Mouse (Mus musculus): ENCODE results near the gene Slc15a5. TPM values are rescaled to one million over a fixed set of nuclear protein-coding genes. Genes with fewer than 3 reads are reported as not detected.

Gene Slc15a5
- 0.34 TPM in 1 of 2 replicates, not detected in the other for polyA plus RNA-seq (2012; rRNA removed)

- no peaks in the 10 kb centered on the region for H3K36me3 ChIP-seq (ENCODE audit: control insufficient read depth, insufficient read depth, low read length)
- H3K27me3 ChIP-seq (ENCODE audit: control insufficient read depth, insufficient read depth, low read length) = no peaks in the 10 kb centered on the region
- no peak for TF ChIP-seq POLR2A (IDR thresholded peaks at IDR 0.05; ENCODE audit: control insufficient read depth, extremely low read depth, insufficient read depth, low read length, poor library complexity)
- no peak within 1 kb of the TSS for H3K27ac ChIP-seq (ENCODE audit: control insufficient read depth, insufficient read depth, low read length)
- no peak within 1 kb of the TSS for H3K4me3 ChIP-seq (ENCODE audit: control insufficient read depth, insufficient read depth, low read length)
- H3K4me1 ChIP-seq (replicated peaks; ENCODE audit: control insufficient read depth, insufficient read depth, low read length) = no peaks in the 10 kb centered on the region
- no peak for DNase-seq
- 92% methylated on average over 4 of the region's 4 CpGs for WGBS
Measured at GRCm38 (mm10) chr6:138079816-138080215, at the start of gene Slc15a5. Gene Slc15a5, minus strand, starts transcription at chr6:138079916.

- no peaks in the 10 kb centered on the region for H3K4me1 ChIP-seq (replicated peaks; ENCODE audit: control insufficient read depth, insufficient read depth, low read length)
- H3K4me3 ChIP-seq (ENCODE audit: control insufficient read depth, insufficient read depth, low read length) = no peak overlapping the region
- H3K36me3 ChIP-seq (ENCODE audit: control insufficient read depth, insufficient read depth, low read length) = no peaks in the 10 kb centered on the region
- 53% methylated on average over 10 of the region's 10 CpGs for WGBS
- DNase-seq = no peak
- H3K27ac ChIP-seq (ENCODE audit: control insufficient read depth, insufficient read depth, low read length) = no peak overlapping the region
- no peak for TF ChIP-seq POLR2A (IDR thresholded peaks at IDR 0.05; ENCODE audit: control insufficient read depth, extremely low read depth, insufficient read depth, low read length, poor library complexity)
- no peak for TF ChIP-seq CTCF (IDR thresholded peaks at IDR 0.05; ENCODE audit: borderline replicate concordance, control insufficient read depth, extremely low read depth, insufficient read depth, low read length, poor library complexity)
- H3K27me3 ChIP-seq (ENCODE audit: control insufficient read depth, insufficient read depth, low read length) = no peaks in the 10 kb centered on the region
Measured at GRCm38 (mm10) chr6:138128392-138129335, 48.9 kb upstream of the Slc15a5 start.

GRCm38 (mm10) chr6:138117496-138117895, 37.8 kb upstream of the Slc15a5 start:
- H3K27me3 ChIP-seq (ENCODE audit: control insufficient read depth, insufficient read depth, low read length) = no peaks in the 10 kb centered on the region
- TF ChIP-seq CTCF (IDR thresholded peaks at IDR 0.05; ENCODE audit: borderline replicate concordance, control insufficient read depth, extremely low read depth, insufficient read depth, low read length, poor library complexity) (no peak), POLR2A (IDR thresholded peaks at IDR 0.05; ENCODE audit: control insufficient read depth, extremely low read depth, insufficient read depth, low read length, poor library complexity) (no peak)
- H3K4me3 ChIP-seq (ENCODE audit: control insufficient read depth, insufficient read depth, low read length) = no peak overlapping the region
- no peak for DNase-seq
- 84% methylated on average over 3 of the region's 3 CpGs for WGBS
- H3K36me3 ChIP-seq (ENCODE audit: control insufficient read depth, insufficient read depth, low read length) = no peaks in the 10 kb centered on the region
- H3K27ac ChIP-seq (ENCODE audit: control insufficient read depth, insufficient read depth, low read length) = no peak overlapping the region
- no peaks in the 10 kb centered on the region for H3K4me1 ChIP-seq (replicated peaks; ENCODE audit: control insufficient read depth, insufficient read depth, low read length)

GRCm38 (mm10) chr6:138104559-138104958, 24.8 kb upstream of the Slc15a5 start:
- no peak for TF ChIP-seq CTCF (IDR thresholded peaks at IDR 0.05; ENCODE audit: borderline replicate concordance, control insufficient read depth, extremely low read depth, insufficient read depth, low read length, poor library complexity)
- no peak for TF ChIP-seq POLR2A (IDR thresholded peaks at IDR 0.05; ENCODE audit: control insufficient read depth, extremely low read depth, insufficient read depth, low read length, poor library complexity)
- no peak for DNase-seq
- Histone ChIP-seq H3K4me3 (ENCODE audit: control insufficient read depth, insufficient read depth, low read length) (no peak overlapping the region), H3K27ac (ENCODE audit: control insufficient read depth, insufficient read depth, low read length) (no peak overlapping the region), H3K4me1 (replicated peaks; ENCODE audit: control insufficient read depth, insufficient read depth, low read length) (no peaks in the 10 kb centered on the region), H3K27me3 (ENCODE audit: control insufficient read depth, insufficient read depth, low read length) (no peaks in the 10 kb centered on the region), H3K36me3 (ENCODE audit: control insufficient read depth, insufficient read depth, low read length) (no peaks in the 10 kb centered on the region)

- Histone ChIP-seq H3K27me3 (ENCODE audit: control insufficient read depth, insufficient read depth, low read length) (no peaks in the 10 kb centered on the region), H3K4me3 (ENCODE audit: control insufficient read depth, insufficient read depth, low read length) (no peak overlapping the region), H3K36me3 (ENCODE audit: control insufficient read depth, insufficient read depth, low read length) (no peaks in the 10 kb centered on the region), H3K4me1 (replicated peaks; ENCODE audit: control insufficient read depth, insufficient read depth, low read length) (no peaks in the 10 kb centered on the region), H3K27ac (ENCODE audit: control insufficient read depth, insufficient read depth, low read length) (no peak overlapping the region)
- TF ChIP-seq CTCF (IDR thresholded peaks at IDR 0.05; ENCODE audit: borderline replicate concordance, control insufficient read depth, extremely low read depth, insufficient read depth, low read length, poor library complexity) (no peak), POLR2A (IDR thresholded peaks at IDR 0.05; ENCODE audit: control insufficient read depth, extremely low read depth, insufficient read depth, low read length, poor library complexity) (no peak)
- DNase-seq = no peak
- WGBS = 91% methylated on average over 7 of the region's 7 CpGs
Measured at GRCm38 (mm10) chr6:138102940-138103339, 23.2 kb upstream of the Slc15a5 start.

GRCm38 (mm10) chr6:138101843-138102242, 22.1 kb upstream of the Slc15a5 start:
- 90% methylated on average over 4 of the region's 4 CpGs for WGBS
- H3K4me3 ChIP-seq (ENCODE audit: control insufficient read depth, insufficient read depth, low read length) = no peak overlapping the region
- TF ChIP-seq POLR2A (IDR thresholded peaks at IDR 0.05; ENCODE audit: control insufficient read depth, extremely low read depth, insufficient read depth, low read length, poor library complexity) (no peak), CTCF (IDR thresholded peaks at IDR 0.05; ENCODE audit: borderline replicate concordance, control insufficient read depth, extremely low read depth, insufficient read depth, low read length, poor library complexity) (no peak)

More at GRCm38 (mm10) chr6:138101843-138102242, 22.1 kb upstream of the Slc15a5 start:
- Histone ChIP-seq H3K36me3 (ENCODE audit: control insufficient read depth, insufficient read depth, low read length) (no peaks in the 10 kb centered on the region), H3K4me1 (replicated peaks; ENCODE audit: control insufficient read depth, insufficient read depth, low read length) (no peaks in the 10 kb centered on the region), H3K27ac (ENCODE audit: control insufficient read depth, insufficient read depth, low read length) (no peak overlapping the region), H3K27me3 (ENCODE audit: control insufficient read depth, insufficient read depth, low read length) (no peaks in the 10 kb centered on the region)
- DNase-seq = no peak
